Mouse (Mus musculus) c-Kit-negative CD71-positive TER-119-positive erythroid progenitor cells, embryonic 14.5 days (primary cell): ENCODE data around the gene Id2.

Experiments
- DNase-seq: peaks from one replicate; pipeline ENCODE4 v3.0.0-alpha.2; 2013; ENCODE audit warnings: low read depth, low spot score

The Id2 gene

DNA sequence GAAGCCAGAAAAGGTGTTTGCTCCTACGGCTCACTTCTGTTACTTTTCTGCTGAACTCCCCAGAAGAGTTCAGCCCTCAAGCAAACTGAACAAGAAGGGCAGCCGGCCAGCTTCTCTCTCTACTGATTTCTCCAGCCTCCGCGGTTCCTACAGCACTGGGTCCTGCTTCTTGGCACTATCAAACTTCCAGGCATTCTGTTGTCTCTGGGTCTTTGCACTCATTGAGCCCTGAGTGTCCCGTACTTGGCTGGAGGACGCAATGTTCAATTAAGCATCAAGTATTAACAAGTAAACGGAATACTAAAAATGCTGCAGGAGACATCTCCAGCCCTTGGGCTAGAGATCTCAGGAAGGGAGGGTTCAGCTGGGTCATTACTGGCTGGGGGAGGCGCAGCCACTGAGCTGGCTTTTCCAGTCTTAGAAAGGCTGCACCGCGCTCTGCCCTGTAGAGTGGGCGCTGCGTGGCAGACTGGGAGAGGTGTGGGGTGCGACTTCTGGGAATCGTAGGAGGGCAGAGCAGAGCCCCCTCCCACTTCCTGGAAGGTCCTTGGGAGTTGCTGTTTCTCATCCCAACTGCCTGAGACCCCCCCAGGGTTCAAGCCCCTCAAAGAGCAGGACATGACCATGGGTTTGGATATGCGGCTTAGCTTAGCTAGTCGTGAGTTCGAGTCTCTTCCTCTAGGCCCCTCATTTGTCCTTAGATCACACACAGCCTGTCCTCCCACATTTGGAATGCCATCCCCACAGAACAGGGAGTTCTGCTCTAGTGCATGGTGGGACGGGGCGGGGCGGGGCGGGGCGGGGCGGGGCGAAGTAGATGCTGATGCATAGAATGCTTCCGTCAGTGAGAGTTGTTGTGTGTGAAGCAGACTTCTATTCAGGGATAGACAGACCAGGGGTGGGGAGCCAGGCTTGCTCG lies 13.4 kb downstream of the Id2 start:
- DNase-seq: no peak

DNA sequence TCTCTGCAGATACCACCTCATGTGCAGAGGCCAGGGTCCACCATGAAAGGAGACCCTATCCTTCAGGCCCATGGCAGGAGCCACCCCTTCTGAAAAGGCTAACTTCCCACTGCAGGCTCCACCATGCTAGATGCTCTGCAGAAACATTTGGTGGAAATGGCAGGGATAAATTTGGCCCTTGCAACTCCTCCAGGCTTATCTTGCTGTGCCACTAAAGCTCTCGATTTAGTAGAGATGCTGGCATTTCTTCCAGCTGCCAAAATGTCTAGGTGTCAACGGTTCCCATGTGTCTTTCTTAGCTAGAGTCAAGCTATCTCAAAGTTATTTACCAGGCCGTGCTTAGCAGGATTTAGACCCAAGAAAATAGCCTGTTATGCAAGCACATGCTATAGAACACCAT lies 22.6 kb downstream of the Id2 start:
- no peak for DNase-seq

DNA sequence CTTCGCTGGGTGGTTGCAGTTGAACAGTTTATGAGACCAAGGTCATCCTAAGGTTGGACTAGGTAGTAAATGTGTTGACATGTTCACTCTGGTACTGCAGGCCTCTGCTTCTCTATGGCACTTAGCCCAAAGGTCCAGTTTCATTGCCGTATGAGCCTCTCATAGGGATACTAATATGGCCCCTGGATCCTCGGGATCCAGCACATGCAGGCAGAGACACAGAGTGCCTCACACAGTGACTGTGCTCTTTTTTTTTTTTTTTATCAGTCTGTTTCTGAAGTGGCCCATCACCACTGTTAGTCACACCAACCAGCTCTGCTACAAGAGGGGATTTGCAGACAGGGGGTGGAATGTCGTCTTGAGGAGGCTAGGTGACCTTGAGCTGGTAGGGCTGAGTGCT lies 23.6 kb downstream of the Id2 start:
- DNase-seq: no peak

DNA sequence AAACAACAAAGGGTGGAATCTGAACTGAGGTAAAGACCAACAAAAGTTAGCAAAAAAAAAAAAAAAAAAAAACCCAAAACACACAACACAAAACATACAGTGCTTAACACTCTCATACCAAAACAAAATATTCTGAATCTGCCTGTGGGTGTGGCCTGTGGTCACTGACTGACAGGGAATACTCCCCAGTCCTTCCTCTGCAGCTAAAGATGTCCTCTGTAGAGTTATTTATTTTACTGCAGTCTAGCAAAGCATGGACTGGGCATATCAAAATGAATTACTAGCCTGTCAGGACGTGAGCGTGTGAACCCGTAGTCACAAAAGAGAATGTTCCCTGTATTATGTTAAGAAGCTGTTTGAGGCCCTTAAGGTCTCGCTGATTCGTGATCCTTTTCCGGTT lies 34.7 kb downstream of the Id2 start:
- DNase-seq: no peak

DNA sequence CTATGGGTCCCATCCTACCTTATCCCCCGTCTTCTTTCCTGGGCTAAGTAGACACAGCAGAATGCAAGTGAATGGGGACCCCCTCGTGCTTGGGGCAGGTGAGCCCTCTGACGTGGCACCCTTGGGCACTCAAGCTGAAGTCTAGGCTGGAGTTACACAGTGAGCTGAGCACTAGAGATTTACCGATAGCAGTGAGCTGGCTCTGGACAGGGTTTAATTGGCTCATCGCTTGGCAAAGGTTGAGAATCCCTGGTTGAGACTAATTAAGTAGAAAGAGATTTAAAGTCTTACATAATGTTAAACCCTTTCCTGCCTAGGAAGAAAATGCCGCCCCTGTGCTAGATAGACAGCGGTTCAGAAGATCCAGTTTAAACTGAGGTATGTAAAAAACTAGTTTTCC lies 36.0 kb downstream of the Id2 start:
- no peak for DNase-seq

DNA sequence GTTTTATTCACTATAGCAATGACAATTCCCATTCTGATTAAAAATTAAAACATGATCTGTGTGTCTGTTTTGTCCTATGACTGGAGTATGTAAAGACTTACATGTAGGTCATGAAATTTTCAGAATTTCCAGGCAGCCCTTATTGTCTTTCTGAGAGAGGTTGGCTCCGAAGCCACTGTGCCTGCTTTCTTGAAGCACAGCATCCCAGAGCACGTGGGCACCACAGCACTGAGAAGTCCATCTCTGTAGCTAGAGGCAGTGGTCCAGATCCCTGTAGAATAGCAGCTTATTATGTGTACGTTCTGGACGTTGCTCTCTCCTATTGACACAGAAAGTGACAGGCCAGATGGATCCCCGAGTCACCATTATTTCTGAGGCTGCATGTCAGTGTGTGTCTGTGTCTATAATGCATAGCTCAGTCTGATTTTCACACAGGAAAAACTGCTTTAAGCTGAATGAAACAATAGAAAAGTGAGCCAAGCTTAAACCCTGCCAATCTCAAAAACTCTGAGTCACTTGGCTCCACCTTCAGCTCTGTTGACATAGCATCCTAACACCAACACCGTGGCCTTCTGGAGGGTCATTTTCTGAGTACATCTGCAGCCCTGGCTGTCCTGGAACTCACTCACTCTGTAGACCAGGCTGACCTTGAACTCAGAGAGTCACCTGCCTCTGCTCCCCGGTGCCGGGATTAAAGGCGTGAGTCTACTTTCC lies 37.3 kb downstream of the Id2 start:
- DNase-seq: no peak

DNA sequence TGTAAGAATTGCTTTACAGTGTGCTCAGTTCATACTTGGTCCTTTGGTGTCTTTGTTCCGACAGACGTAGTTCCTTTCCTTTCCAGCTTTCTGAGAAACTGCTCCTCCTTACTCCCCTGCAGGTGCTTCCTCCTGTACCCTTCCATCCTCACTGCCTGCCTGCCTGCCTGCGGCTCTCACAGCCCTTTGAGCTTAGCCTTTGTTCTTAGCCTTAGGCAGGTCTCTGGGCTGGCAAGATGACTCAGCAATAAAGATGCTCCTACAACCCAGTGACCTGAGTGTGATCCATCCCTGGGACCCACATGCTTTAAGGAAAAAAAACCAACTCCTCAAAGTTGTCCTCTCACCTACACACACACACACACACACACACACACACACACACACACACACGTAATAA lies 42.0 kb downstream of the Id2 start:
- DNase-seq: no peak

DNA sequence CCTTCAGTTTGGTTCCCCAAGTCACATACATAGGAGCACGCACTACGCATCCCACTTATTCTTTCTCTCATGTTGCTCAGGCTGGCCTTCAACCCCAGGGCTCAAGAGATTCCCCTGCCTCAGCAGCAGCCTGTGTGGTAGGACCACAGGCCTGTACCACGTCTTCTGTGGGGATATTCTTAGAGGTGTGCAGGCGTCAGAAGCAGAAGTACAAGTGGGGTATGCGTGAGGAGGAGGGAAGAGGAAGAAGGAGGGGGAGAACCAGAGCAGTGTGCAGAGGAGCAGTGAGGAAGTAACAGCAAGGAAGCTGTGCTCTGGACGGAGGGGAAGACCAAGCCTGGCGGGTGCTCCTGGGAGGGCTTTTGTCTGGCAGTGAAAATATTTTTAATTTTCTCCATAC lies 42.4 kb downstream of the Id2 start:
- DNase-seq: no peak

DNA sequence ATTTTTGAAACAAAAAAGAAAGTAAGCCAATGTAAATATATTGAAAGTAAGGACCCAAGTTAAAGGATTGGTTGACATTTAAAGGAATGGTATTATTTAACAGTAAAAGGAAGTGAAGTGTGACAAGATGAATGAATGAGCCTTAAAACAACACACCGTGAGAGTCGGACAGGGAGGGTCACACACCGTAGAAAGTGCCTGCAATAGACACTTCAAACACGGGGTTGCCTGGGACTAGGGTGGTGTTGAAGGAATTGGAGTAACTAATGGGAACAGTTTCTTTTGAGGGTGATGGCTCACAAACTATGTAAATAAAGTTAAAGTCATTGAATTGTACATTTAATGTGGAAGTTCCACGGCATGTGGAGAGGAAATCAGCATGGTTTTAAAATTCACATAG lies 47.7 kb downstream of the Id2 start:
- no peak for DNase-seq

DNA sequence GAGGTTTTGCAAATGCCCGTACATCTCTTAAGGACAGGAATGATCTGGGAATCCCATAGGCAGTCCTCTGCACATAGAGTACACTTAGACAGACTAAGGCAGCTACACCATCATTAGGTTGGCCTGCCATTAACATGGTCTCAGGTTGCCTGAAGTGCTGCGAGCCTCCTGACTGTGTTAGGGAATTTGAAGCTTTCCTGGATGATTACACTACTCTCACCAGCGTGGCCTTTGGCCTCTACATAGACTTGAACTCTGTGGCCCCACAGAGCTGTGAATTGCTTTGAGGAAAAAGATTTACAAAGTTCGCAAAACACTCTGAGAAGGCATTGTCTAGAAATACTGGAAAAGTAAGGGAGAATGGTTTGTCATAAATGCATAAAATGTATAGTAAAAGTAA lies 52.4 kb downstream of the Id2 start:
- DNase-seq: no peak

DNA sequence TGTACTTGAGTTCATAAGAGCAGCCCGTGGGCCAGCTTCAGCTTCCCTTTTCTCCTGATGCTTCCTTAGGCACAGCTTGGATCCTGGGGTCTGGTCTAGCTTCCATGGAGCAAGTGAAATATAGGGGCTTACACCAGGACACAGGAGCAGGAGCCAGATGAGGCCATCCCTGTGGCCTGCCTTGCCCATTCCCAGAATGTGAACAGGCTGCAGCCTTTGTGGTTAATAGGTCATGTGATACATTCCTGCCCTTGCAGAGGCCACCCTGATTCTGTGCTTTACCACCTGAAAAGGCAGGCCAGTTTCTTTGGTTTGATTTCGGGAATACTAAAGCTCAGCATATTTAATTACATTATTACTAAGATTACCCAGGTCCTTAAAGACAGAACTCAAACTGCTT lies 52.9 kb downstream of the Id2 start:
- DNase-seq: no peak
